ENCODE assay signal across 8 mouse cellular contexts in genomic region chr6:22097709-22098108, GRCm38 (mm10).
DNase-seq lines count a peak whose midpoint lies in the region; ATAC-seq lines count a peak whose summit lies in the region.

No protein-coding gene starts in this region.

- H3K36me3 ChIP-seq in hindbrain, embryonic 11.5 days (ENCODE audit: control insufficient read depth, insufficient read depth, low read length): no peaks in the 10 kb centered on the region
- H3K36me3 ChIP-seq in hindbrain, embryonic 12.5 days: no peaks in the 10 kb centered on the region
- H3K36me3 ChIP-seq in forebrain, embryonic 16.5 days (ENCODE audit: control insufficient read depth, insufficient read depth): no peaks in the 10 kb centered on the region

- H3K4me2 ChIP-seq in hindbrain, embryonic 11.5 days (replicated peaks; ENCODE audit: low read depth, low read length): no peak overlapping the region
- H3K4me2 ChIP-seq in hindbrain, embryonic 12.5 days (replicated peaks): no peak overlapping the region
- H3K4me2 ChIP-seq in forebrain, embryonic 16.5 days (ENCODE audit: low read length): no peak overlapping the region

- H3K27me3 ChIP-seq in hindbrain, embryonic 11.5 days (ENCODE audit: control insufficient read depth, insufficient read depth, low read length): no peaks in the 10 kb centered on the region
- H3K27me3 ChIP-seq in hindbrain, embryonic 12.5 days: no peaks in the 10 kb centered on the region
- no peaks in the 10 kb centered on the region for H3K27me3 ChIP-seq in forebrain, embryonic 16.5 days (replicated peaks; ENCODE audit: control insufficient read depth, insufficient read depth, low read length)

- DNase-seq in hindbrain, embryonic 11.5 days (ENCODE audit: low spot score): peak; percentile 50
- DNase-seq in 416B (ENCODE audit: low read depth) (peak; percentile 44), MN1 (ENCODE audit: low spot score) (peak; percentile 7)
- DNase-seq in layer of hippocampus, postnatal 10 days (ENCODE audit: low spot score in 2 of 2): peak; percentile 61 to 64
- DNase-seq in right cerebral cortex, adult 2 months (ENCODE audit: low spot score in 2 of 2): peak; percentile 73 to 75

- no peak overlapping the region for H3K9ac ChIP-seq in hindbrain, embryonic 11.5 days (ENCODE audit: low read depth, low read length)
- H3K9ac ChIP-seq in hindbrain, embryonic 12.5 days: no peak overlapping the region
- no peak overlapping the region for H3K9ac ChIP-seq in forebrain, embryonic 16.5 days (replicated peaks; ENCODE audit: low read depth, low read length)

- 0 out of 2 replicates have a peak, but pooled peaks have one; percentile 19 for ATAC-seq in hindbrain, embryonic 11.5 days (ENCODE audit: low FRiP score)
- ATAC-seq in hindbrain, embryonic 12.5 days (ENCODE audit: low FRiP score): no peak
- peak; percentile 75 for ATAC-seq in forebrain, embryonic 16.5 days
- ATAC-seq in erythroid progenitor cell, adult 5-6 weeks (replicated peaks; ENCODE audit: low FRiP score, poor library complexity, severe bottlenecking): no peak

- no peak overlapping the region for H3K27ac ChIP-seq in hindbrain, embryonic 11.5 days (ENCODE audit: low read depth, low read length)
- H3K27ac ChIP-seq in hindbrain, embryonic 12.5 days: no peak overlapping the region
- no peak overlapping the region for H3K27ac ChIP-seq in forebrain, embryonic 16.5 days (ENCODE audit: low read length)

- WGBS in hindbrain, embryonic 11.5 days: 47% methylated on average over 2 of the region's 2 CpGs
- WGBS in hindbrain, embryonic 12.5 days: 48% methylated on average over 2 of the region's 2 CpGs
- WGBS in forebrain, embryonic 16.5 days: 38% methylated on average over 2 of the region's 2 CpGs

- no peaks in the 10 kb centered on the region for H3K4me1 ChIP-seq in hindbrain, embryonic 11.5 days (replicated peaks; ENCODE audit: control insufficient read depth, insufficient read depth, low read length)
- H3K4me1 ChIP-seq in hindbrain, embryonic 12.5 days: no peaks in the 10 kb centered on the region
- H3K4me1 ChIP-seq in forebrain, embryonic 16.5 days (replicated peaks; ENCODE audit: control insufficient read depth, insufficient read depth, low read length): no peaks in the 10 kb centered on the region

- no peak overlapping the region for H3K4me3 ChIP-seq in hindbrain, embryonic 11.5 days (ENCODE audit: low read depth, low read length)
- no peak overlapping the region for H3K4me3 ChIP-seq in hindbrain, embryonic 12.5 days
- H3K4me3 ChIP-seq in forebrain, embryonic 16.5 days (replicated peaks; ENCODE audit: low read length): no peak overlapping the region

- H3K9me3 ChIP-seq in hindbrain, embryonic 11.5 days (ENCODE audit: control insufficient read depth, low read length): no peaks in the 10 kb centered on the region
- no peaks in the 10 kb centered on the region for H3K9me3 ChIP-seq in hindbrain, embryonic 12.5 days (replicated peaks)
- no peaks in the 10 kb centered on the region for H3K9me3 ChIP-seq in forebrain, embryonic 16.5 days (ENCODE audit: control insufficient read depth, low read length)

Comparison
In these comparisons a context has a peak if more than half of its experiments do, and no peak if none do; other contexts are left out.
1. ATAC-seq: peak in hindbrain, embryonic 11.5 days (single experiment) and forebrain, embryonic 16.5 days (single experiment); none in hindbrain, embryonic 12.5 days (single experiment) and erythroid progenitor cell, adult 5-6 weeks (single experiment).
2. DNase-seq: peak in every context shown above with its lines; median percentile 74 in right cerebral cortex, adult 2 months; 62 in layer of hippocampus, postnatal 10 days; 50 in hindbrain, embryonic 11.5 days; 44 in 416B; 7 in MN1.